Mouse (Mus musculus) brain, embryonic 18.5 days (tissue): ENCODE results near the gene Usp21.
"Not testable (repeated sequence)": the region's sequence is repeated elsewhere in the genome, so short reads cannot be mapped to it uniquely, and the experiment has no call there.

Experiments
- DNase-seq: peaks from one replicate; pipeline ENCODE4 v3.0.0-alpha.2; 2012; ENCODE audit warnings: low read depth, low spot score

Usp21 gene

DNA sequence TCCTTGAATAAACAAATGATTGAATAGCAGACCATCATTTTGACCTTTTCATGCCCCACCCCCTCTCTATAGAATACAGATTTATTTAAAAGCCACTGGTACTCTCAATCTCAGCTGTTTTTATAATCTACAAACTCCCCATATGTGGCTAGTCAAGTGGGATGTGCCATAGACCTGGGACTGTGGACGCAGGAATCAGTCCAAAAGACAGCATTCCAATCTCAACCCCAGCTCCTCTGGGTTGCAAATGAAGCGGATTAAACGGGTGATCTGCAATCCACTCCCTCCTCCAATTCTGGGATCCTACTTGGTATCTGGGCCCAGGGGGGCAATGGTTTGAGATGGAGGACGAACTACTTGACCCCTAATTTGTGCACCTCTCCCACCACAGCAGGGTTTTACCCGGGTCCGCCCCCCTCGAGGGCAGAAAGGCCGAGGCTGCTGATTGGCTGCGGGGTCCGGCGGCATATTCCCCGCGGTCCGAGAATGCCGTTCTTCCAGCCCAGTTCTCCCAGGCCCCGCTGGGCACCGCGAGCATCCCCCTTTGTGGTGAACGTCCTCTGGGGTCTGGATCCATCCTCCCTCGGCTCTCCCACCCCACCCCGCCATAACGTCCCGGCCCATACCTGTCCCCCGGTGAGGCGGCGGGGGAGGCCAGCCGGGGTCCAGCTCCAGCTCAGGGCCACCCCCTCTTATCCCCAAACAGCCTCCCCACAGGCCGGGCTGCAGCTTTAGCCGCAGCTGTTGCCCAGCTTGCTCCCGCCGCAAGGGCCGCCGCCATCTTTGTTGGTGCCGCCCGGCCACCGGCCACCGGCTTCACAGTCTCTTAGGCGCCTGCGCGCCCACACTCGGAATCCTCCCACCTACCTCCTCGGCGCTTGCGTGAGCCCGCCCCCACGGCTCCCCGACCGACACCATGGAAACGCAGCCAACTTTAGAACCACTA lies at the start of gene Usp21:
Gene Usp21, minus strand, starts transcription at position 856 of the 946 bp plus-strand sequence.
- DNase-seq, result peak; percentile 83

DNA sequence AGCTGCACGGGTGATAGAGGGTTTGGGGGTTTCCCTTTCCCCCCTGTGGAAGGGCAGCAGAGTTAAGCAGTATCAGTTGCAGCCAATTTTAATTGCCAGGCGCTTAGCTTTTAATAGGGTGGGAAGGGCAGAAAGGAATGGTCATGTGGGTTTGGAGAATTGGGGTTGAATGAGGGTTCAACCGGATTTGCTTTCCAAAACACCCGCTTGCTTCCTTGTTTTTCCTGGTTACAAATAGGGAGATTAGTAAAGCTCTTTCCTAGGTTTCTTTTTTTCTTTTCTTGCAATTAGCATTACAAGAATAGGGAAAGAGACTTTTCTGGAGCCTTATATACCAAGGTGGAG lies 42.4 kb upstream of the Usp21 start:
- DNase-seq, result no peak

DNA sequence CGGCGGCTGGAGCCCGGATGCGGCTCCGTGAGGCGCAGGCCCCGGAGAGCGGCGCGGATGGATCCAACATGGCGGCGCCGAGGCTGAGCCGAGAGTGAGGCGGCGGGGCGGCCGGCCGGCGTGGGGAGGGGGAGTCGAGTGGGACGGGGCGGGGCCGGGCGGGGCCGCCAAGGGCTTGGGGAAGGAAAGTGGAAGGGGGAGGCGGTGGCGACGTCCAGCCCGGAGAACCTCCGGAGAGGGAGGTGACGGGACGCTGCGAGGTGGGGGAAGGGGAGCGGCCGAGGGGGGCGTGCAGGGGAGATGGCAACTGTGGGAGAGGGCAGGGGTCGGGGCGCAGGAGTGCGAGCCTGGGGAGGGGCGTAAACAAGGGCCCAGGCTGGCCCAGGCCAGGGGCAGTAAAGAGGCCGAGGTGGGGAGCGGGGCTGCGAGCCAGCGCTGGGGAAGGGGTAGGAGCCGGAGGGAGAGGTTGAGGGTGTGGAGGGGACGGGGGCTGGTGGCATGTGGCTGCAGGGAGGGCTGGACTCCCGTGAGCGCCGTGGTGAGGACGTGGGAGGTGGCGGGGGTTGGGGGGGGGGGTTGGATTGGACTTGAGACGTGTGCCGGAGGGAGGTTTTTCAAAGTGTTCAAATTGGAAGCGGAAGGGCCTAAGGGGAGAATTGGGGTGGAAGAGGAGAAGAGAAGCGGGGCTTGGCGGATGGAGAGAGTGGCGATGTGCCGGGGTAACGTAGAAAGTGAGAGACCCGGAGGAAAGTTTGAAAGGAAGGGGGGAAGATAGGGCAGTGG lies 41.8 kb upstream of the Usp21 start:
- no peak for DNase-seq

DNA sequence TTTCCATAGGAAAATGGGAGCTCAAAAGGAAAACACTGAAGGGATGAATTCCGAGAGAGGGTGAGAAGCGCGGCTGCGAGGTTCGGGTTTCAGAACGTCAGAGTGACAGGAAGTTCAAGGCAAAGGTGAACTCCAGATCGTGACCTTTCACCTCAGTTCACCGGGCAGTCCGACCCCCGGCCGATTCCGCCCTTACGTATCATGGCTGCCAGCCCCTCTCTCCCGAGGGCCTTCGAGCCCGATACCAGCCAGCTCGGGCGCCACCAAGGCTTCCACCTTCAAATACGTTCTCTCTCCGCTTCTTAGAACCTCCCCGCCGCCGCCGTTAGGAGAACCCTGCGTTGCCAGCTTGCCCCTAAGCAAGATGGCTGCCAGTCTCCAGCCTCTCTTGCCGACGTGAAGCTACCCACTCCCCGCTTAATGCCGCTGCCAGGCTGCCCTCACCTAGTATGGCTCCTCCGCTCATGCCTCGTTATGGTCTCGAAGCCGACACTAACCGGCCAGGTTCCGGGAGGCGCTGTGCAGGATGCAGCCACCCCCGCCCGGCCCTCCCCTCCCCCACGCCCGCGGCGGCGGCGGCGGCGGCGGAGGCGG lies 41.1 kb upstream of the Usp21 start, which contains the start of gene Dedd:
Gene Dedd, plus strand, starts transcription at position 307 of the 594 bp plus-strand sequence.
- DNase-seq, result peak; percentile 94

DNA sequence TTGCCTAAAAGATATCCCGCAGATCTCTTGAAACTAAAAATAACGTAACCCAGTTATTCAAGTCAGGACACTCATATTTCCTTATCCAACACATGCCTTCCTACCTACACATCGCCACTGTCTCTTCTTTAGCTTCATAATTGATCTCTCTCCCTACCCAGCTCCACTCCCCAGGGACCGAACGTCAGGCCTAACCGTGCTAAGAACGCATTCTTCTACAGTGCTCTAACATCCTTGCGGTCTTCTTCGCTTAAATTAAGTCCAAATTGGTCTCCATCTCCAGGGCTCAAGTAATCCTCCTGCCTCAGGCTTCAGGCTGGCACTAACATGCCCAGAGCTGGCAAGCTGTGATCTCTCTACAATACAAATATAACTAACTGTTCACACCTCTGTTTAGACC lies 40.5 kb upstream of the Usp21 start:
- DNase-seq, result no peak

DNA sequence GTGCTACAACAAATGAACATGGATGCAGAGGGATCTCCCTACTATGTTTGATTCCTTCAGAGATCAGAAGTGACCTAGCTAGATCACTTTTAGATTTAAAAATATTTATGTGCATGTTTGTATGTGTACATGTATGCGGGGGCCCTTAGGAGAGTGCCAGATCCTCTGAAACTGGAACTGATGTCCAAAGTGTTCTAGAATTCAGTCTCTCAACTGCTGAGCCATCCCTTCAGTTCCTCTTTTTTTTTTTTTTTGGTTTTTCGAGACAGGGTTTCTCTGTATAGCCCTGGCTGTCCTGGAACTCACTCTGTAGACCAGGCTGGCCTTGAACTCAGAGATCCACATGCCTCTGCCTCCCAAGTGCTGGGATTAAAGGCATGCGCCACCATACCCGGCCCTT lies 38.8 kb upstream of the Usp21 start:
- not testable (repeated sequence) for DNase-seq

DNA sequence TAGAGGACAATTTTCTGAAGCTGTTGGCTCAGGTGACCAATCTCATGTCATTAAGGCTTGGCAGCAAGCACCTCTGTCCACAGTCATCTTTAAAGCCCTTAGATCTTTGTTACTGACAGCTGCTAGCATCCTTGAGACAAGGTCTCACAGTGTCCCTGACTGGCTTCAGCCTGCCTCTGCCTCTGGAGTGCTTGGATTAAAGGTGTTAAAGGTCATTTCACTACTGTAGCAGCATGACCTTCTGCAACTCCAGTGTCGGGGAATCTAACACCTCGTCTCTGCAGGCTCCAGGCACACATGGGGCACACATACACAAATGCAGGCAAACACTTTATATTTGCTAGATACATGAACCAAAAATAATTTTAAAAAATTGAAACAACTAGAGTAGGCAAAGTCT lies 37.8 kb upstream of the Usp21 start:
- DNase-seq, result no peak

DNA sequence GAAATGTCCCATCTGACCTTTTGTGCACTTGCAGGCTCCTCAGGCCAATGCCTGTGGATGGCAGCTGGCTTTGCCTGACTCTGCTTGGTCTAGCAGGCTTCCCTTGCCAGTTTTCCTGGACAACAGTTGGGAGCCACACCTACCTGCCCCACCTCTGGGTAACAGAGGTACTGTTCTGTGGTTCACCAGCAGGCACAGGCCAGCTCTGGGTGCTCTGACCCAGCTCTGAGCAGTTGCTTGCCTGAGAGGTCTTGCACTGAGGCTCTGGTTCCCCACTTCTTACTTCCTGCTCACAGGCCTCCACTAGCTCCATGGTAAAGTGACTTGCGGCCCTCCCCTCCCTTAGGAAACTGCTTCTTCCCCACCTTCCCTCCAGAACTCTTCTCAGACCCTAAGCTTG lies 34.2 kb upstream of the Usp21 start:
- no peak for DNase-seq

DNA sequence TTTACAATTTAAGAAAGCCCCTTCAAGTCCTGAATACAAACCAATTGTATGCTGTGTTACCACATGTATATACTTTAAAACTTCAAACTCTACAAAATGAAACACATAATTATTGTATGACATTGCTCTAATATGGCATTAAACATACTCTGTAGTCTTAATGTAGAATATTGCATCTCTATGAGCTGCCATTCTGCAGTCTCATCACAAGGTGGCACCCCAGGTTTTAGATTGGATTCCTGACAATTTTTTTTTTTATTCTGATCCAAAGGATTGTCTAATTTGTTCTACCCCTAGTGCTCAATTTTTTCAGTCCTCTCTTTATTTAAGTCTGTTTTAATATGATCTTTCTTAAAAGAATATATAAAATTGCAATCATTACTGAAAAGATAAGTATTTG lies 33.6 kb upstream of the Usp21 start:
- DNase-seq, result no peak

DNA sequence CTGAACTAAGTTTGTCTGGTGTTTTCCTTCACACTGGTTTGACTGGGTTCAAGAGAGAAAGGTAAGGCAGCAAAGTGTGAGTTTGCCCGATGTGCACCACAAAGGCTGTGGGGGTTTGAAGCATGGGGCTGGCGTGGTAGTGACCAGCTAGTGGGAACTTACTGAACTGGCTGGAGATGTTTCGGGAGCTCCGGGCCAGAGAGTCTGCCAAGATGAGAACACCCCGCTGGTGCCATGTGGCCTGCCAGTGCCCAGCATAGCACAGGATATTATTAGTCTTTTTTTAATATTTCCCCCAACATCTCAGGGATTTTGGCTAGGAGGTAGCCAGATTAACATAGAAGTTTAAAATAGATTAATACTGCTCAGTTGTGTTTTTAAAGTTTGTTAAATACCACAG lies 32.4 kb upstream of the Usp21 start:
- no peak for DNase-seq

DNA sequence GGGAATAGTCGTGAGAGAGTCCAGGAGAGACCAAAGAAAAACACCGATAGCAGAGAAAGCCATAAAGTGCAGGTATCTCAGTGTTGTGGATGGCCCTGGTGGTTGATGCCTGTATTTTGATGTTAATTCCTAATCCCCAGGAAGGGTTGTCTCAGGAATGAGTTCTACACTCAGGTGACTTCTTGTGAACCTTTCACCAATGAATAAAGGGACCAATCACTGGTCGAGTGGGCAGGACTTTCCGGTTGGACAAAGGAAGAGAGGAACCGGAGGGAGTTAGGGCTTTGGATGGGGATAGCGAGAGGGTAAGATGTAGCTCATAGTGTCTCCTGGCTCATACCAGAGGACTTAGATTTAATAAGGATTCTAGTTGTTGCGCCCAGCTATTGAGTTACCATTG lies 32.0 kb upstream of the Usp21 start:
- DNase-seq, result no peak

DNA sequence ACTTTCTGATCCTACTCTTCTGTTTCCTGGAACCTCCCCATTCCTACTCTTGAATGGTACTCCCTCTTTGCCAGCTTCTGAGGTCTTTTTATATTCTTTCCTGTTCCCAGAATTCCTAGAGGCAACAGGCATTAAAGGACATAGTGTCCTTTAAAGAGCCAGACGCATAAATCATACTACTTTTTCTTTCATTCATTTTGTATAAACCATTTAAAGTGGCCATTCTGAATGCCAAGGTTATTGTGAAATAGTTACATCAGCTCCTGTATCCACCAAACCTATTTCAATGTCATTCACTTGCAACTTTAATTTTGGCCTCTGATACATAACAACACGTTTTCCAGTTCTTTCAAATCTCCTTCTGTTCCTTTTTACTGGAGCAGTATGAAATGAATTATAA lies 21.5 kb upstream of the Usp21 start:
- no peak for DNase-seq

DNA sequence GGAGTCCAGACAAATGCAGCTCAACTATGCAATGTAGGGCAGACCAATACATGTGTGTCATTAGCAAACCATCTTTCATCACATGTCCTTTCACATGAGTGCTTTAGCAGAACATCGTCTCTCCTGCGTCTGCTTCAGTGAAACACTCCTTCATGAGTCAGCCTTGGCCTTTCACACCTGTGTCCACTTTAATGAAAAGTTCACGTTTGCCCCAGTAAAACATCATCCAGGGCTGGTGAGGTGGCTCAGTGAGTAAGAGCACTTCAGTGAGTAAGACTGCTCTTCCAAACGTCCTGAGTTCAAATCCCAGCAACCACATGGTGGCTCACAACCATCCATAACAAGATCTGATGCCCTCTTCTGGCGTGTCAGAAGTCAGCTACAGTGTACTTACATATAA lies 18.4 kb upstream of the Usp21 start:
- DNase-seq, result not testable (repeated sequence)

DNA sequence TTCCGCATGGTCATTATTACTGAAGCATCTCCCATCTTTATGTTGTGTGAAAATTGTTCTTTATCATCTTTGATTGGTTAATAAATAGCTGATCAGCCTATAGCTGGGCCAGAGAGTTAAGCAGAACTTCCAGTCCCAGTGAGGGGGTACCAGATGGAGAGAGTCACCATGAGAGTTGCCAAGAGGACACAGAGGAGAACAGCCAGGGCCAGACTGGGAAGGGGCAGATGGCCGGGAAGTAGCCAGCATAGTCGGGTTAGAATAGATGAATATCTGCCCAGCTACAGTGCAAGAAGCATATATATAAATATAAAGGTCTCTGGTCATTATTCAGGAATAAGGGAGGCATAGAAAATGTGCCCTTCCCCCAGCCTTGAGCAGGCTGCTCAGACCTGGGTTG lies 10.4 kb upstream of the Usp21 start:
- DNase-seq, result no peak

DNA sequence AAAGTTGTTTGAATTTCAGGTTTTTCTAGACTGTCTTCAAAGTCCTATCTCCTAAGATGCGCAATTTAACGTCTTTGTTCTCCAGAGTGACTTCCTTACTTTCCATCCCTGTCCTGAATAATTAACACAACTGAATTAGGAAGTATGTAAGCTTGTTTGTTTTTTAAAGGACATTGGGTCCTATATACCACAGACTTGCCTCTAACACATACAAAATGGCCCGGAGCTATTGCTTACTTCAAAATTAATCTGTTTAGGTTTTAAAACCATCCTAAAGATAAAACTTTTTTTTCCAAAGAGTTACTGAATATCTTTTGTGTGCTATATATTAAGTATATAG lies 7.2 kb upstream of the Usp21 start:
- no peak for DNase-seq

DNA sequence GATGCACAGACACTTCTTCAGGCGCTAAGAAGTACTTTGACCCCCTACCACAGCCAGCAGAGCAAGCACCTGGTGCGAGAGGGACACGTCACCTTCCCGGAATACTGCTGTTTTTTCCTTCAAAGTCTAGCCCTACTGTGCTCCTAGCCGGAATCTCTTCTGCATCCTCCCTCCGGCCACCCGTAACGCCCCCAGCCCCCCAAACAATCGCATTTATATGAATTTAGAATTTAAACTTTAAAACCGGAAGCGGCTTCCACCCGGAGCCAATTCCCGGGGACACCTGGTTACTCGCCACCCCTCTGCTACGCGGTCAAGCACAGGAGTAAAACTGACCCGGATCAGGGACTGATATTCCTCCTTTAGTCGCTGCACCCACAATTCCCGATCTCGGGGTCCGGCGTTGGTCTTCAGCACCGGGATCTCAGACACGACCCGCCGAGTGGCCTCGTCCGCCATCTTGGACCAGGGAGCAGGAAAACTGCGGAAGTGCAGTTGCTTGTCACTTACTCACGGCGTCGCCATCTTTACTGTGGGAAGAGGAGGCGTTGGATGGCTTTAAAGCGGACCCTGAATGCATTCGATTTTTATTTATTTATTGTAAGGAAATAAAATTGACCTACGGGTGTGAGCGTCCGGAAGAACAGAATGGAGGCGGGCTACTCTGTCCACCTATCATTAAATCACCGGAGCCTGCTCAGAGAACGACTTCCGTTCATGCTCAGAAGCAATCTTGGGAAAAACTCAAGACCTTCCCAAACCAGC lies 6.7 kb upstream of the Usp21 start, which contains the start of gene Ufc1:
Gene Ufc1, minus strand, starts transcription at position 727 of the 765 bp plus-strand sequence.
- DNase-seq, result peak; percentile 81

DNA sequence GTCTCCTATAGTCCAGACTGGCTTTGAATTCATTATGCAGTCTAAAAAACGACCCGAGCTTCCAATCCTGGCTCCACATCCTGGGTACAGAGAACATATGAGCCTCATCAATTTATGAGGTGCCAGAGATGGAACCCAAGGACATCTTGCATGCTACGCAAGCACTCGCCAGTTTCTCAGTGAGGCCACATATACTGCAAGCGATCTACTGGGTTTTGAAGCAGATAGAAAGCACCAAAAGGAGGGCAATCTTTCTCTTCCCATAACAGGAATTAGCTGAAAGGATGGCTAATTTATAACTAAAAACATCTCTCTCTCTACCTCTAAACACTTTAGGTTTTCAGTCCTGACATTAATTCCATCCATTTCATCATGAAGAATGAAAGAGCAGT lies 6.1 kb upstream of the Usp21 start:
- no peak for DNase-seq

DNA sequence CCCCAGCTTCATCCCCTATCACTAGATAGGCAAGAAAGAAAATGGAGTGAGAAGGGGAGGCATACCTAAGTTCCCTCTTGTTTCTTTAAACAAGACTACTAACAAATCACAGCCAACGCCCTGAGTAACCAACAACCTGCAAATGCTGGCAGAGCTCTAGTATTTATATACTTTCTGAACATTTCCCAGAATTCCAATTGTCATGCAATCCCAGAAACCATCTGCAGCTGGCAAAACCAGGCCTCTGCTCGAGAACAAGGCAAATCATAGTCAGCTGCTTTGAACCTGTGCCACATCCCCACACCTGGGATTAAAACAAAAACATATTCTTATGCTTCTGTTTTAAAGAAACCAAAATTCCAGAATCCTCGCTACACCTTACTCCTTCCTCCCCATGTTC lies 5.6 kb upstream of the Usp21 start:
- no peak for DNase-seq

DNA sequence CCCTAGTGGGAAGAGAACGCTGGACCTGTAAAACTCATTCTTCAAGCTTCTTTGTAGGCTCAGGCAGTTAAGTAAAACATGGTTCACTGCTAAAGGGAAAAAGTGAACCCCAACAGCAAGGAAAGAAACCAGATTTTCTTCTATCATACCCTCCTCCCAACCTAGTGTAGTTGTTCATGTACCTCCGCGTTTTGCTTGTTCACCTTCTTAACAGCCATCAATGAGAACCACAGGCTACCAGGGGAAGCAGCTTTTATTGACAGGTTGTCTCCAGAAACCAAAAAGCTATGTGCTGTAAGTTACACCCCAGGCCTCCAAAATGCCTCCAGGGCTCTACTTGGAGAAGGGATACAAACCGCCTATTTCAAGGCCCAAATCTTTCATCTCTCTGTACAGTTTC lies 537 bp upstream of the Usp21 start:
- DNase-seq, result no peak

DNA sequence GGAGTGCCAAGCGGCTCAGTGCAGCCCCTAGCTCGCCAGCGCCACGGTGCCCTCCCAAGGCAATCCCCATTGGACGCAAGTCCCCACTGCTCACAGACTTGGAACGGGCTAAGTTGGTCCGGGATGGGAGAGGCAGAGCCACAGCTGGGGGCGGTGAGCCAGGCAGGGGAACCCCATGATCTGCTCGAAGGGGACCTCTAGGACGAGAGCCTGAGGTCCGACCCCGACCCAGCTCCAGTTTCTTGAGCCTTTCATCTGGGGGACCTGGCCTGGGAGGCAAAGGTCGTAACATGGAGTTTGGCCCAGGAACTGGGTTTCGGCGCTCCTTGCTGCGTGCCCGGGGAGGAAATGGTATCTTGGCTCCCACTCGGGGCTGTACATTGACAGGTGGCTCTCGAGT lies 1.3 kb downstream of the Usp21 start:
- no peak for DNase-seq

DNA sequence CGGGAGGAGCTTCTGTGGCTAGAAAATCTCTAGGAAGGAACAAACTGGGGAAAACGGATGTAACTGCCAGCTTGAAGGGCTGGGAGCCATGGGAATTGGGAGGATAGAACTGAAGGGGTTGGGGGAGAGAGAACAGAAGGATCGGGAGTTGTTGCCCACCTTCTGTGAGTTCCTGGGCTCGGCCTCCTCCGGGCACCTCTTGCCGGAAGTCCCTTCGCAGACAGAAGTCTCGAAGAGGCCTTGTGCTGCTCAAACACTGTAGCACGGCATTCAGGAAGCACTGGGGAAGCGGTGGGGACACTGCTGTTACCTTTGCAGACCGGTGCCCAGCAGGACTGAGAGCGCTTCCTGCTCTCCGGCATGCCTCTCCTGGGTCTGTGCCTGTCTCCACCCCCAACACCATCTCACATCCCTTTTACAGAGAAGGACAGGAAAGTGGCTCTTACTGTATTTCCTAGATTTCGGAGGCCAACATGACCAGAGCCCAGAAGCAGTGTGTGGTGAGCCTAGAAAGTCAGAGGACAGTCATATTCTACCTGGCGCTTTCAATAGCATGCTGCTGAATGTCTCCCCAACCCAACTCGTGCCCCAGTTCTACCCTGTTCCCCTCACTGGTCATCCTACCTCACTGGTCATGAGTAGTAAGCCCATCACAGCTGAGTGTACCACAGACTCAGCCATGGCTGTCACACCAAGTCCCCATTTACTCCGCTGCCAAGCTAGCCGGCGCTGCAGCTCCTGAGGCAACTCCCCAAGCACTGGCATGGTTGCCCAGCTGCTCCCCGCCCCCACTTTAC lies 2.5 kb downstream of the Usp21 start:
- no peak for DNase-seq
